Mouse (Mus musculus): ENCODE data around the gene Gm10277. TPM values are rescaled to one million over a fixed set of nuclear protein-coding genes. Genes with fewer than 3 reads are reported as not detected.

Gene Gm10277
- total RNA-seq, 2 experiments from 2014 or later, result not detected

Other genes with a start within 250 kb of the Gm10277 start
- 10 to 100 TPM; 45.4 to 52.4 TPM for gene Taok1, start 179.9 kb downstream of the Gm10277 start, total RNA-seq (2021)
- gene Nufip2, start 101.6 kb downstream of the Gm10277 start, total RNA-seq (2021), result 10 to 100 TPM; 66.1 to 69.1 TPM
- not detected for gene Cryba1, start 62.5 kb downstream of the Gm10277 start, total RNA-seq (2021)
- gene Myo18a, start 24.5 kb downstream of the Gm10277 start, total RNA-seq (2021), result 10 to 100 TPM; 53.9 to 80.1 TPM
- 10 to 100 TPM; 14.0 to 25.8 TPM for gene Pipox, start 106.3 kb upstream of the Gm10277 start, total RNA-seq (2021)
- gene Sez6, start 143.1 kb upstream of the Gm10277 start, total RNA-seq (2021), result 1 to 10 TPM; 2.5 to 3.6 TPM
- gene Phf12, start 195.0 kb upstream of the Gm10277 start, total RNA-seq (2021), result 10 to 100 TPM; 42.9 to 55.3 TPM
- gene Dhrs13, start 244.5 kb upstream of the Gm10277 start, total RNA-seq (2021), result 10 to 100 TPM in 1 of 2 experiments, 1 to 10 TPM in 1; 8.6 to 10.4 TPM

Measured in adrenal gland, postnatal 10 days (tissue).